Mouse (Mus musculus): Measurements from ENCODE around the gene Rela. TPM values are rescaled to one million over a fixed set of nuclear protein-coding genes. Genes with fewer than 3 reads are reported as not detected.

Gene Rela
- polyA plus RNA-seq, 1 experiment = 61.0 TPM

DNA sequence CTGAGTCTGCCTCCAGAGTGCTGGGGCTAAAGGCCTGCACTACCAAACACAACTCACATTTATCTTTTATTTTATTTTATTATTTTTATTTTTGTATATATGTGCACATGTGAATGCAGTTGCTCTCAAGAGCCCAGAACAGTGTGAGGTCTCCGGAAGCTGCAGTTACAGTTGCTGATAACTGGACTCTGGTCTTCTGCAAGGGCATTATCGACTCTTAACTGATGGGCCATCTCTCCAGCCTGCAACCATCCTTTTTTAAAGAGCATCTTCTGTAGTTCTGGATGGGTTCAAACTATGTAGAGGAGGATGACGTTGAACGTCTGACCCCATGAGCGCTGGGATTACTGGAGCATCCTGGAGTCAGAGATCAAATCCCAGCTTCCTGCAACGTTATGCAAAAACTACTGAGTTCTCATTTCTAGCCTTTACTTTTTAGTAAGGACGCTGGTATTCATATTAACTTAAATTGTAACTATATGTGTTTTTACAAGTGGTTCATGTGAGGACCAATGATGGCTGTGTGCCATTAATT, 1.2 kb upstream of the Rela start:
- Histone ChIP-seq H3K4me1 (ENCODE audit: control insufficient read depth, insufficient read depth, insufficient read length, low read length) (peaks cover 11% of the 10 kb centered on the region), H3K4me3 (ENCODE audit: low read depth, low read length) (no peak overlapping the region), H3K27me3 (ENCODE audit: control insufficient read depth, insufficient read depth, low read length) (no peaks in the 10 kb centered on the region), H3K36me3 (ENCODE audit: control insufficient read depth, insufficient read depth, low read length) (peaks cover 21% of the 10 kb centered on the region), H3K27ac (ENCODE audit: insufficient read depth, low read depth, low read length) (peak overlapping the region; percentile 94; the same call in 1 of the 2 replicates)
- no peak for TF ChIP-seq POLR2A (IDR thresholded peaks at IDR 0.05; ENCODE audit: low read depth, low read length)
- WGBS = 21% methylated on average over 7 of the region's 7 CpGs

DNA sequence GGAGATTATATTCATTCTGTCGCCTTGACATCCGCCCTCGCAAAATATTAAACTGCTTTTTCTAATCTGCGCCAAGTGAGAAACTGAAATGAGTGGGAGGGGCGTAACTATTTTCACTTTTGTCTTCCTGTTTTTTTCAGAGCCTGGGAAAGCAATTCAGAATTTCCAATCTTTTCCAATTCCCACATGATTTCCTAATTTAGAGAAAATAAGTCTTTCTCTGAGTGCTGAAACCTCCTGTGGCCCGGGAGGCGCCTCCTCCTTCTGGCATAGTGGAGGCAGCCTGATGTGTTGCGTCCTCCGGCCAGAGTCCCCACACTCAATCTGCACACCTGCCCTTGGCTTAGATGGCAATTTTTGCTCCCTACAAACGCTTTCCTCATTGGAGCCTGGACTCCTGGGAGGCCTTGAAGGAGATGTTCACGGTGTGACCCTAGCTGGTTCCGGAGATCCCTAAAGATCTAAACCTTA, 677 bp upstream of the Rela start:
- peaks cover 26% of the 10 kb centered on the region for H3K36me3 ChIP-seq (ENCODE audit: control insufficient read depth, insufficient read depth, low read length)
- H3K27ac ChIP-seq (ENCODE audit: insufficient read depth, low read depth, low read length) = peak overlapping the region; percentile 94
- H3K4me3 ChIP-seq (ENCODE audit: low read depth, low read length) = peak overlapping the region; percentile 87
- TF ChIP-seq CTCF (IDR thresholded peaks at IDR 0.05; ENCODE audit: extremely low read depth, insufficient read length, insufficient replicate concordance, low read depth, low read length) (no peak; the same call in 1 of the 2 replicates), POLR2A (IDR thresholded peaks at IDR 0.05; ENCODE audit: low read depth, low read length) (no peak)
- H3K4me1 ChIP-seq (ENCODE audit: control insufficient read depth, insufficient read depth, insufficient read length, low read length) = peaks cover 11% of the 10 kb centered on the region
- 5% methylated on average over 12 of the region's 12 CpGs for WGBS
- H3K27me3 ChIP-seq (ENCODE audit: control insufficient read depth, insufficient read depth, low read length) = no peaks in the 10 kb centered on the region

DNA sequence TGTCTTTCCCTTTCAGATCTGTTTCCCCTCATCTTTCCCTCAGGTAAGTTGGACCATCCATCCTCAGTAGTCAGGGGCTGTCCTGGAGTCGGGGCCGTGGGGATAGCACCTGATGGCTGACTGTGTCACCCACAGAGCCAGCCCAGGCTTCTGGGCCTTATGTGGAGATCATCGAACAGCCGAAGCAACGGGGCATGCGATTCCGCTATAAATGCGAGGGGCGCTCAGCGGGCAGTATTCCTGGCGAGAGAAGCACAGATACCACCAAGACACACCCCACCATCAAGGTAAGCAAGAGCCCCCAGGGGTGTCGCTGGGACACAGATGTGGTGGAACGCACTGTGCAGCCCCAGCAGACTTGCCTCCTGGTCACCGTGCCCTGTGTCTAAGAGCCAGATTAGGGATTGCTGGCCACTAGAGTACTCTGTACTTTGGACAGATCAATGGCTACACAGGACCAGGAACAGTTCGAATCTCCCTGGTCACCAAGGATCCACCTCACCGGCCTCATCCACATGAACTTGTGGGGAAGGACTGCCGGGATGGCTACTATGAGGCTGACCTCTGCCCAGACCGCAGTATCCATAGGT, 1.2 kb downstream of the Rela start:
- no peaks in the 10 kb centered on the region for H3K27me3 ChIP-seq (ENCODE audit: control insufficient read depth, insufficient read depth, low read length)
- H3K27ac ChIP-seq (ENCODE audit: insufficient read depth, low read depth, low read length) = no peak overlapping the region
- H3K4me3 ChIP-seq (ENCODE audit: low read depth, low read length) = peak overlapping the region; percentile 87
- H3K36me3 ChIP-seq (ENCODE audit: control insufficient read depth, insufficient read depth, low read length) = peaks cover 43% of the 10 kb centered on the region
- peaks cover 11% of the 10 kb centered on the region for H3K4me1 ChIP-seq (ENCODE audit: control insufficient read depth, insufficient read depth, insufficient read length, low read length)
- TF ChIP-seq CTCF (IDR thresholded peaks at IDR 0.05; ENCODE audit: extremely low read depth, insufficient read length, insufficient replicate concordance, low read depth, low read length) = no peak
- 81% methylated on average over 18 of the region's 18 CpGs for WGBS

DNA sequence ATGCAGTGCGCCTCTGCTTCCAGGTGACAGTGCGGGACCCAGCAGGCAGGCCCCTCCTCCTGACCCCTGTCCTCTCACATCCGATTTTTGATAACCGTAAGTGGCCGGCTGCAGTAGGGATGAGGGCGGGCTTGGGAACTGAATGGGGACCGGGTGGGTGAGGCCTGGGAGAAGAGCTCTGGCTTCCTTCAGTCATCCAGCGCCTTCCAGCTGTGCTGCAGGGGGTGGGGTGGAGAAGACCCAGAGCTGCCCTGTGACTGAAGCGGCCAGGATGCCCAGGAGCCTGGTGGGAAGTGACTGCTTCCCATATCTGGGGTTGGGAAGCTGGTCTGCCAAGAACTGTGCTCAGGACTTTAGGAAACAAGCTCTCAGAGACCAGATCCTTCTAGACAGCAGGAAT, 3.1 kb downstream of the Rela start:
- H3K36me3 ChIP-seq (ENCODE audit: control insufficient read depth, insufficient read depth, low read length) = peaks cover 59% of the 10 kb centered on the region
- H3K27ac ChIP-seq (ENCODE audit: insufficient read depth, low read depth, low read length) = no peak overlapping the region
- TF ChIP-seq POLR2A (IDR thresholded peaks at IDR 0.05; ENCODE audit: low read depth, low read length) = no peak
- TF ChIP-seq CTCF (IDR thresholded peaks at IDR 0.05; ENCODE audit: extremely low read depth, insufficient read length, insufficient replicate concordance, low read depth, low read length) = no peak
- no peaks in the 10 kb centered on the region for H3K27me3 ChIP-seq (ENCODE audit: control insufficient read depth, insufficient read depth, low read length)
- 83% methylated on average over 9 of the region's 9 CpGs for WGBS
- peaks cover 11% of the 10 kb centered on the region for H3K4me1 ChIP-seq (ENCODE audit: control insufficient read depth, insufficient read depth, insufficient read length, low read length)
- H3K4me3 ChIP-seq (ENCODE audit: low read depth, low read length) = no peak overlapping the region

DNA sequence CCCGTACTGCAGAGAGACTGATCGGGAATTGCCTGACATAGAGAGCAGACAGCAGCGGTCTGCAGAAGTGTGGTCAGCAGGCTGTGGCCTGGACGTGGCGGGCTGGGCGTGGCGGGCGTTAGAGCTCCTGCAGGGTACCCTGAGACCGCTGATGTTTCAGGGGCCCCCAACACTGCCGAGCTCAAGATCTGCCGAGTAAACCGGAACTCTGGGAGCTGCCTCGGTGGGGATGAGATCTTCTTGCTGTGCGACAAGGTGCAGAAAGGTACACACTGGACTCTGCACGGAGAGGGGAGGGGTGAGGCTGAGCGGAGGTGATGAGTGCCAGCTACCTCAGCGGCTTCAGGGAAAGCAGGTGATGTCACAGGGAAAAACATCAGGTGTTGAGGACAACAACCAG, 3.7 kb downstream of the Rela start:
- WGBS = 90% methylated on average over 17 of the region's 17 CpGs

DNA sequence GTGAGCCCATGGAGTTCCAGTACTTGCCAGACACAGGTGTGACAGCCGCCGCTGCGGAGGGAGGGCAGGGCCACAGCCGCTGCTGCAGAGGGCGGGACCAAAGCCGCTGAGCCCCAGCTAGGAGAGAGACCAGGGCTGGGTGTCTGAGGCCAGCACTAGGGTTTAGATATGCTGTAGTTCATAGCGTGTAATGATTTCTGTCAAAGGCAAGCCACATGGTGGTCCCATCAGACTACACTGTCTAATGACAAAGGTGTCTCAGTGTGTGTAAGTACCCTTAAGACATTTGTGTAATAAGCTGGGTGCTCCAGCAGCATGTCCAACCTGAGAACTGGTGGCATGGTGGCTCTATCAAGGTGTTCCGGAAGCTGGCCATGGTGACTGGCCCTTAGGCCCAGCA, 4.4 kb downstream of the Rela start:
- Histone ChIP-seq H3K27ac (ENCODE audit: insufficient read depth, low read depth, low read length) (no peak overlapping the region), H3K36me3 (ENCODE audit: control insufficient read depth, insufficient read depth, low read length) (peaks cover 71% of the 10 kb centered on the region), H3K4me3 (ENCODE audit: low read depth, low read length) (no peak overlapping the region), H3K27me3 (ENCODE audit: control insufficient read depth, insufficient read depth, low read length) (no peaks in the 10 kb centered on the region), H3K4me1 (ENCODE audit: control insufficient read depth, insufficient read depth, insufficient read length, low read length) (peaks cover 11% of the 10 kb centered on the region)
- 84% methylated on average over 8 of the region's 8 CpGs for WGBS
- TF ChIP-seq POLR2A (IDR thresholded peaks at IDR 0.05; ENCODE audit: low read depth, low read length) = no peak
- TF ChIP-seq CTCF (IDR thresholded peaks at IDR 0.05; ENCODE audit: extremely low read depth, insufficient read length, insufficient replicate concordance, low read depth, low read length) = no peak

More for the DNA sequence above, 3.7 kb downstream of the Rela start:
- no peaks in the 10 kb centered on the region for H3K27me3 ChIP-seq (ENCODE audit: control insufficient read depth, insufficient read depth, low read length)
- H3K27ac ChIP-seq (ENCODE audit: insufficient read depth, low read depth, low read length) = no peak overlapping the region
- no peak for TF ChIP-seq CTCF (IDR thresholded peaks at IDR 0.05; ENCODE audit: extremely low read depth, insufficient read length, insufficient replicate concordance, low read depth, low read length)
- TF ChIP-seq POLR2A (IDR thresholded peaks at IDR 0.05; ENCODE audit: low read depth, low read length) = no peak
- peaks cover 11% of the 10 kb centered on the region for H3K4me1 ChIP-seq (ENCODE audit: control insufficient read depth, insufficient read depth, insufficient read length, low read length)
- H3K4me3 ChIP-seq (ENCODE audit: low read depth, low read length) = no peak overlapping the region
- H3K36me3 ChIP-seq (ENCODE audit: control insufficient read depth, insufficient read depth, low read length) = peaks cover 66% of the 10 kb centered on the region

DNA sequence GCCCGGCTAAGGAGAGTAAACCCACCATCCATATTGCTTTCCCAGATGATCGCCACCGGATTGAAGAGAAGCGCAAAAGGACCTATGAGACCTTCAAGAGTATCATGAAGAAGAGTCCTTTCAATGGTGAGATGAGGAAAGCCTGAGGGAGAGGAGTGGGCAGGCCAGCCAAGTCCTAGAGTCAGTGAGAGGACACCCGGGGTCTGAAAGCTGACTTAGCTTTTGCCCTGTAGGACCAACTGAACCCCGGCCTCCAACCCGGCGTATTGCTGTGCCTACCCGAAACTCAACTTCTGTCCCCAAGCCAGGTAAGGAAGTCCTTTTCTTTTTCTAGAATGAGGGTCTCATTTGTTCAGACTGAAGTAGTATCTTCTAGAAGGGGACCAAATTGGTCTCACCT, 8.0 kb downstream of the Rela start:
- 95% methylated on average over 9 of the region's 9 CpGs for WGBS
- Histone ChIP-seq H3K36me3 (ENCODE audit: control insufficient read depth, insufficient read depth, low read length) (peaks cover 68% of the 10 kb centered on the region), H3K27me3 (ENCODE audit: control insufficient read depth, insufficient read depth, low read length) (no peaks in the 10 kb centered on the region), H3K4me3 (ENCODE audit: low read depth, low read length) (no peak overlapping the region), H3K4me1 (ENCODE audit: control insufficient read depth, insufficient read depth, insufficient read length, low read length) (peaks cover 8% of the 10 kb centered on the region), H3K27ac (ENCODE audit: insufficient read depth, low read depth, low read length) (no peak overlapping the region)
- TF ChIP-seq POLR2A (IDR thresholded peaks at IDR 0.05; ENCODE audit: low read depth, low read length) = no peak
- TF ChIP-seq CTCF (IDR thresholded peaks at IDR 0.05; ENCODE audit: extremely low read depth, insufficient read length, insufficient replicate concordance, low read depth, low read length) = no peak

Data from small intestine, adult 2 months (tissue).